Mouse (Mus musculus) midbrain, embryonic 16.5 days (tissue): Measurements from ENCODE around the gene Sin3a. TPM values are rescaled to one million over a fixed set of nuclear protein-coding genes. Genes with fewer than 3 reads are reported as not detected.

Experiments used
- ATAC-seq: fragments of 200-750 bp; cut with Nextera tagmentation; 2 replicates; pipeline ENCODE4 v1.8.0; 2017; ENCODE audit warnings: moderate TSS enrichment
- H3K27ac ChIP-seq: fragments of 300-500 bp; sonication (generic); 2 replicates; pipeline ENCODE4 v1.5.1; 2014; ENCODE audit warnings: mild to moderate bottlenecking, low read length, mixed read lengths
- H3K27me3 ChIP-seq: fragments of 300-500 bp; sonication (generic); 2 replicates; pipeline ENCODE4 v1.6.1; 2014; ENCODE audit warnings: low read depth, low read length, mixed read lengths; ENCODE audit not compliant: control insufficient read depth, insufficient read depth
- H3K36me3 ChIP-seq: fragments of 300-500 bp; sonication (generic); 2 replicates; pipeline ENCODE4 v1.6.1; 2014; ENCODE audit warnings: mild to moderate bottlenecking, low read length, moderate library complexity, mixed read lengths; ENCODE audit not compliant: control insufficient read depth, insufficient read depth
- H3K4me1 ChIP-seq: fragments of 300-500 bp; sonication (generic); 2 replicates; pipeline ENCODE4 v1.6.1; 2014; ENCODE audit warnings: mild to moderate bottlenecking, low read length, mixed read lengths; ENCODE audit not compliant: control insufficient read depth, insufficient read depth
- H3K4me2 ChIP-seq: fragments of 300-500 bp; sonication (generic); 2 replicates; pipeline ENCODE4 v1.6.1; 2014; ENCODE audit warnings: mild to moderate bottlenecking, low read length, mixed read lengths
- H3K4me3 ChIP-seq: fragments of 300-500 bp; sonication (generic); 2 replicates; pipeline ENCODE4 v1.5.1; 2014; ENCODE audit warnings: low read depth, mild to moderate bottlenecking, low read length, moderate library complexity, mixed read lengths
- H3K9ac ChIP-seq: fragments of 300-500 bp; sonication (generic); 2 replicates; pipeline ENCODE4 v1.6.1; 2014; ENCODE audit warnings: low read depth, low read length, mixed read lengths
- H3K9me3 ChIP-seq: fragments of 300-500 bp; sonication (generic); replicated peaks from 2 replicates; pipeline ENCODE4 v1.6.1; 2014; ENCODE audit warnings: mild to moderate bottlenecking, low read length, mixed read lengths; ENCODE audit not compliant: control insufficient read depth, poor library complexity, severe bottlenecking
- WGBS: fragments of 180-500 bp; shearing (Covaris S2); extraction: QIAGEN DNeasy Blood & Tissue Kit; methylation state at CpG from one replicate; pipeline ENCODE4 v1.1.7; 2014; 5-methylcytosine and 5-hydroxymethylcytosine counted together
- polyA plus RNA-seq: library from polyadenylated mRNA; unstranded; fragments of >200 nt; fragmentation: Nextera tagmentation; extraction: Ambion mirVana; gene quantifications from 2 replicates; pipeline ENCODE4 v1.2.1, GENCODE M21; 2015

The Sin3a gene
- polyA plus RNA-seq: 21.8 and 22.1 TPM in 2 replicates

DNA sequence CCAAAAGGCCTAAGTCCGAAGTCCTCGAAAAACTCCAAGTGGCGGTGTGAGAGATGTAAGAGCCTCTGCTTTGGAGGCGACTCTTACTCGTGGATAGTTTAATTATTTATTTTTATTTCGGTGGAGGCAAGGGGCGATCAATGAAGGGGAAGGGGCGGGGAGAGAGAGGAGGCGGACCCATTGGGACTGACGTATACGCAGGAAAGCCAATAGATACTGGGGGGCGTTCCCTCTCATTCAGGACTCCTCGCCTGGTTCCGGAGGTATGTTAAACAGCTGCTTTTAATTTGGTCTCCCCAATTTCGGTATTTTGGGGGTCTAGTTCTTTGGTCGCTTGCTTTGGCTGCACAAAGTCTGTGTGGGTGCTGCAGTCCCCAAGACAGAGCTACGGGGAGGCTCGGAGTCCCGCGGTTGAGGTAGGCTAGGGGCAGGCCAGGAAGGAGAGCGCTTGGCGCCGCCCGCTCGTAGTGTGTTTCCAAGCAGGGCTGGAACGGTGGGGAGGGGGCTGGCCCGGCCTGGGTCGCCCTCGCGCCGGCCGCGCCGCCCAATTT lies at the start of gene Sin3a:
Gene Sin3a, plus strand, starts transcription at position 240 of the 551 bp plus-strand sequence.
- Histone ChIP-seq H3K4me2 (peak within 1 kb of the TSS; percentile 91), H3K9me3 (no peaks in the 10 kb centered on the region)

DNA sequence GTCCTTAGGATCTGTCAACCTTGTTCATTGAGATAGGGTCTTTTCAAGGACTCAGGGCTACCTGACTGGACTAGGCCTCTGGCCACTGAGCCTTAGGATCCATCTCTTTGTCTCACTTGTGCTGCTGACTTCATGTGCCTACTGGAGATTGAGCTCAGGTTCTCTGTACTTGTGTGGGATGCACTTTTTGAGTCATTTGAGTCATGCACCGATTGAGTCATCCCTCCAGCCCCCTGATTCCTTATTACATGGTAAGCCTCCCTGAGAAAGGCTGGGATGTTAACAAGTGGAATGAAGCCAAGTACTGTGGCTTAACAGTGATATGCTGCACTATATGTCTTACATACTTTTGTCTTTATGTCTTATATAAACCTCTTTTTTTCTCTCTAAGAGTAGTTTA lies 40.1 kb upstream of the Sin3a start:
- Histone ChIP-seq H3K4me3 (no peak overlapping the region), H3K27me3 (no peaks in the 10 kb centered on the region), H3K9ac (no peak overlapping the region), H3K36me3 (peaks cover 34% of the 10 kb centered on the region), H3K27ac (no peak overlapping the region), H3K9me3 (no peaks in the 10 kb centered on the region), H3K4me1 (no peaks in the 10 kb centered on the region), H3K4me2 (no peak overlapping the region)
- WGBS: 90% methylated on average over 1 of the region's 1 CpGs
- ATAC-seq: no peak

More for the DNA sequence above, at the start of gene Sin3a:
- Histone ChIP-seq H3K27me3 (no peaks in the 10 kb centered on the region), H3K4me1 (peaks cover 17% of the 10 kb centered on the region), H3K36me3 (no peaks in the 10 kb centered on the region), H3K4me3 (peak within 1 kb of the TSS; percentile 77), H3K27ac (peak within 1 kb of the TSS; percentile 93), H3K9ac (peak within 1 kb of the TSS; percentile 73)
- 0% methylated on average over 34 of the region's 34 CpGs for WGBS
- ATAC-seq: no peak

DNA sequence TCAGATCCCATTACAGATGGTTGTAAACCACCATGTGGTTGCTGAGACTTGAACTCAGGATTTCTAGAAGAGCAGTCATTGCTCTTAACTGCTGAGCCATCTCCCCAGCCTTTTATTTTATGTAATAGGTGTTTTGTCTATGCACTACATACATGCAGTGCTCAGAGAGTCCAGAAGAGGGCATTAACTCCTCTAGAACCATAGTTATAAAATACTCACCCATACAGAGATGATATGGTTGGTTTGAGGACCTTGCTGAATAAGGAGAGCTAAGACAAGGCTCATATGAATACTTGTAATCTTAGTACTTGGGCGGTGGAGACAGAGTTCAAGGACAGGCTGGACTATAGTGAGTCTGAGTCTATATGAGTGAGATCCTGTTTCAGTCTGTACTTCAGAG lies 15.6 kb upstream of the Sin3a start:
- no peaks in the 10 kb centered on the region for H3K9me3 ChIP-seq
- no peaks in the 10 kb centered on the region for H3K27me3 ChIP-seq
- H3K4me1 ChIP-seq: no peaks in the 10 kb centered on the region
- no peak overlapping the region for H3K4me2 ChIP-seq
- no peak overlapping the region for H3K4me3 ChIP-seq
- 81% methylated on average over 1 of the region's 1 CpGs for WGBS
- no peak for ATAC-seq
- peaks cover 20% of the 10 kb centered on the region for H3K36me3 ChIP-seq
- H3K27ac ChIP-seq: no peak overlapping the region
- no peak overlapping the region for H3K9ac ChIP-seq

DNA sequence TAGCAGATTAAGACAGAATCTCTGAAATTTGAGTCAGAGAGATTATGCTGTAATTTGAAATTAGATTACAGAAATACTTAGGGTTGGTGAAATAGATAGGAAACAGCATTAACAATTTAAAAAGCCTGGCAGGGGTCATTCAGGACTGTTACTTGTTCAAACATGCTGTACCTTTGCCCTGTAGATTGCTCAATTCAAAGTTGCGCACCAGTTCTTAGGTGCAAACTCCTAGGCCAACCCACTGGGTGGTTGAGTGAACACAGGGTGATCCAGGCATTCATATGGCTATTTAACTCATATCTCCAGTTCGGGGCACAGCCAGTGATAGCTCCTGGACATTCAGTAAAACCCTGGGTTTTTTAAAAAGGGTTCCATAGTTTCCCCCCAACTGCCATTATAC lies 7.7 kb upstream of the Sin3a start:
- WGBS: 96% methylated on average over 2 of the region's 2 CpGs

DNA sequence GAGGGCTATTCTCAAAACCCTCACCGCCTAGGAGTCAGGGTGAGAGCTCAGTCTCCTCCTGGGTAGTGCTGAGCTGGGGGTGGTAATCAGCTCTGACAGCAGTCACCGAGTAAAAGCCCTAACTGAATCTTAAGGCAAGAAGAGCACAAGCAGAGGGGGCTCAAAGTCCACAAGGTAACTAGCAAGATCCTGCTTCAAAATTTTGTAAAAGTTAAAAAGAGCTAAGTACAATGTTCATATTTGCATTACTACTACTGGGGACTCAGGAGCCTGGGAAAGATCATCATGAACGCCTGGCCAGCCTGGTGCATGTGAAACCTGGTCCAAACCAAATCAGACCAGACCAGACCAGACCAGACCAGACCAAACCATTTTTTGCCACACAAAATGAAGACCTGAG lies 3.6 kb upstream of the Sin3a start:
- no peak for ATAC-seq
- Histone ChIP-seq H3K9me3 (no peaks in the 10 kb centered on the region), H3K4me2 (no peak overlapping the region), H3K4me1 (no peaks in the 10 kb centered on the region), H3K36me3 (0 out of 2 replicates have a peak, but pooled peaks cover 7% of the 10 kb centered on the region), H3K27ac (no peak overlapping the region), H3K9ac (no peak overlapping the region), H3K4me3 (no peak overlapping the region), H3K27me3 (no peaks in the 10 kb centered on the region)
- 67% methylated on average over 3 of the region's 3 CpGs for WGBS

More for the DNA sequence above, 7.7 kb upstream of the Sin3a start:
- H3K9ac ChIP-seq: no peak overlapping the region
- no peak for ATAC-seq
- no peak overlapping the region for H3K4me3 ChIP-seq
- no peaks in the 10 kb centered on the region for H3K4me1 ChIP-seq
- H3K27ac ChIP-seq: no peak overlapping the region
- H3K27me3 ChIP-seq: no peaks in the 10 kb centered on the region
- no peaks in the 10 kb centered on the region for H3K9me3 ChIP-seq
- no peak overlapping the region for H3K4me2 ChIP-seq
- peaks cover 15% of the 10 kb centered on the region for H3K36me3 ChIP-seq

DNA sequence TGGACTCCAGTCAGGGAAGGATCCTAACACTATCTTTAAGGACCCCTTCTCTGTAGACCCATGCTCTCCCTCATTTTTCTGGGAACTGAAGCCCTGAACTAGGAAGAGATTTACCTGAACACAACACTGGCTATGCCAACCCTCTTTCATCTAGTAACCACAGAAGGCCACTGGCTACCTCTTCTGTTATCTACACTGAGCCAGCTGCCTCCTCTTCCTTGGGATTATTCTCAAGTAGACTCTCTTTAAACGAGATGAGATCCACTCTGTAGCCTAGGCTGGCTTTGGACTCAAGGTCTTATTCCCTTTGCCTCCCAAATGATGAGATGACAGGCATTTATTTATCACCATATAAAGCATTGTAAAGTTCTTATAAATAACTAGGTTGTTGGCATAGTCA lies 1.6 kb upstream of the Sin3a start:
- Histone ChIP-seq H3K27me3 (no peaks in the 10 kb centered on the region), H3K36me3 (0 out of 2 replicates have a peak, but pooled peaks cover 2% of the 10 kb centered on the region), H3K4me1 (peaks cover 16% of the 10 kb centered on the region), H3K9ac (no peak overlapping the region), H3K4me2 (no peak overlapping the region), H3K27ac (no peak overlapping the region), H3K9me3 (no peaks in the 10 kb centered on the region), H3K4me3 (no peak overlapping the region)
- ATAC-seq: no peak
- WGBS: 55% methylated on average over 1 of the region's 1 CpGs

DNA sequence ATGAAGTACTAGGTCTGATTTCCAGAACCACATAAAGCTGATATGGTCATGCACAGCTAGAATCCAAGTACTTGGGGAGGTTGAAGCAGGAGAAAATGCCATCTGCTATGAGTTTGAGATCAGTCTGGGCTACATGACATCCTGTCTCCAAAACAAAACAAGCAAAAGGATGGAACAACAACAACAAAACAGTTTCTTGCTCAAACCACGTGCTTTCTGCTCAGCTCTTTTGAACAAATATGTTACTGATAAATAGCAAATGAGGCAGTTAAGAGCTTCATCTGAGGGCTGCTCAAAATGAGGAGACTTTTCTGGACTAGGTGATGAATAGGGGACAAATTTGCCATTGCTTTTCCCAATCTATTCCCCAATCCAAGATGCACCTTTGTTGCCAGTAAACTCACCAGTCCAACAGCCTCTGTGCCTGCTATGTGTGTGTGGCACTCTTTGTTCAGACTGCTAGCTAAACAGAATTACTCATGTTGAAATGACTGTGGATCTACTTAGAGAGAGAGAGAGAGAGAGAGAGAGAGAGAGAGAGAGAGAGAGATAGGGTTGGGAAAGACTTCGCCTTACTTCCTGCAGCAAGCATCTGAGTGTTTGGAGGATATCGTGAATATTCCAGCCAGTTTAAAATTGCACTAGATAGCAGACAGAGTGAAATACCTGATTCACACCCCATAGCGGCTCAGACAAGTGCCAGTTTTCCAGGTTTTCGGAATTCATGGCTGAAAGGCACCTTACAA lies 867 bp upstream of the Sin3a start:
- Histone ChIP-seq H3K4me3 (peak overlapping the region; percentile 77), H3K9ac (no peak overlapping the region), H3K4me1 (peaks cover 17% of the 10 kb centered on the region), H3K36me3 (no peaks in the 10 kb centered on the region), H3K4me2 (peak overlapping the region; percentile 91), H3K9me3 (no peaks in the 10 kb centered on the region), H3K27ac (0 out of 2 replicates have a peak overlapping the region, but pooled peaks have one; percentile 0), H3K27me3 (no peaks in the 10 kb centered on the region)
- WGBS: 26% methylated on average over 5 of the region's 5 CpGs
- no peak for ATAC-seq

DNA sequence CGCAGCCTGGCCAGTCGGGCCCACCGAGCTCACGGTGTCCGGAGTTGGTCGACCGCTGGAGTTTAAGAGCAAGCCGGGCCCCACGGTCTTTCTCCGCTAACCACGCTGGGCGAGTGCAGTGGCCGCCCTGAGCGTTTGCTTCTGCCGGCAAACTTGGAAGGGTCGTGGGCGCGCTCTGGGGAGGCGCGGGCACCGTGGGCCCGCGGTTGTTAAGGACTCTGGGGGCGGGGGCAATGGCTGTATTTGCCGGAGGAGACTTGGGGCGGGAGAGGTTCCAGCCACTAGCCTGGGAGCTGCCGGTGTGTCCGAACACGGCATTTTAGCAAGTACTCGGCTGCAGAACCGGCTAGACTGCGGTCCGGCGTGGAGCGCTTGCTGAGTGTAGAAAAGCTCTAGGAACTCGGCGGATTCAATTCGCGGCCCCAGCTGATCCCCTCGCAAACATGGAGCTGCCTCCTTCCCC lies 717 bp downstream of the Sin3a start:
- Histone ChIP-seq H3K4me3 (peak overlapping the region; percentile 77), H3K27me3 (no peaks in the 10 kb centered on the region), H3K4me2 (peak overlapping the region; percentile 91), H3K4me1 (peaks cover 21% of the 10 kb centered on the region), H3K9me3 (no peaks in the 10 kb centered on the region), H3K36me3 (no peaks in the 10 kb centered on the region), H3K27ac (peak overlapping the region; percentile 93), H3K9ac (peak overlapping the region; percentile 73)
- ATAC-seq: no peak
- WGBS: under 1% methylated on average over 40 of the region's 40 CpGs
